Mouse (Mus musculus) frontal cortex, adult 2 months (tissue): Measurements from ENCODE around the gene Rcor1. TPM values are rescaled to one million over a fixed set of nuclear protein-coding genes. Genes with fewer than 3 reads are reported as not detected.

Source experiments
- DNase-seq, 2 experiments: peaks; one replicate each; pipeline ENCODE4 v3.0.0; 2022; ENCODE audit warnings: low spot score in 1 of 2; ENCODE audit errors: extremely low spot score in 1 of 2
- polyA plus RNA-seq: library from polyadenylated mRNA; depleted of rRNA; stranded (reverse); fragments of >200 nt; gene quantifications from 2 replicates; pipeline ENCODE4 v1.2.3, GENCODE M21; 2012

Gene Rcor1
- polyA plus RNA-seq, 1 experiment: 13.4 TPM

DNA sequence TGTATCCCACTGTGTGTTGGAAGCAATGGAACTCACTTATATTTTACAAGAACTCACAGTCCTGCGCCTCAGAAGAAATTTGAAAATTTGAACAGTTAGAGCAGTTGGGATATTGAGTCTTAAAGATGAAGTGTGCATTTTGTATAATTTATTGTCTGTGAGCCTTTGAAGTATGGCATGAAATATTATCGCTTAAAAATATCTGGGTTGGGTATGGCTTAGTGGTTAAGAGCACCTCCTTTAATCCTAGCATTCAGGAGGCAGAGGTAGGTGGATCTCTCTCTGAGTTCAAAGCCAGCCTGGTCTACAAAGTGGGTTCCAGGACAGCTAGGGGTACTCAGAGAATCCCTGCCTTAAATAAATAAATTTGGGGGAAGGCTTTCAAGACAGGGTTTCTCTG, 20.1 kb upstream of the Rcor1 start:
- no peak for DNase-seq

- DNase-seq: no peak
Observed at GRCm38 (mm10) chr12:111021138-111021537, 18.0 kb upstream of the Rcor1 start.

GRCm38 (mm10) chr12:111021577-111021976, 17.6 kb upstream of the Rcor1 start:
- DNase-seq: no peak

- no peak for DNase-seq
Observed at GRCm38 (mm10) chr12:111028176-111029167, 10.7 kb upstream of the Rcor1 start.

DNA sequence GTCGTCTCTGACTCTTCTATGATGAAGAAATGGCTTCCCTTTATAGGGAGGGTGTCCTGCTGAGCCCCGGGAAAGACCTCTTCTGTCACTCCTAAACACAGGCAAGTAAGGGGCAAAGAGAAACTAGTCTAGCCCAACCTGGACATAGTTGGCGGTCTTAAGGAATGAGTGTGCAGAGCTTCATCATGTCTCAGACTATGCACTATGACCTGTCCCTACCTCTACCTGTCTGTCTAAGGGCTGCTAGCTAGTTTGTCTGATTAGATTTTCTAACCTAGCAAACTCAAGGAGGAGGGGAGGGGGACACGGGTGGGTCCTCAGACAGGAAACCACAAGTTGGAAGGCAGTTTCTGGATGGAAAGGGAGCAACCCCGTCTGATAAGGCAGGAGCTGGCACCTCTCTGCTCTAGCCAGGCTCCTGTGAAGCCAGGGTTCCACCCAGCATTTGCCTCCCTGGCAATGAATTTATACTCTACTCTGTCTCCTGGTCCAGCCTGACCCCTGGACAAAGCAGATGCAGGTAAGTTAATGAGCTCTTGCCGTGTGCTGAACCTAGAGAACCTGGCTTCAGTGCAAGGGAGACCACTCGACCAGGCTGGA, 9.8 kb upstream of the Rcor1 start:
- DNase-seq: no peak

- no peak for DNase-seq
Observed at GRCm38 (mm10) chr12:111032839-111033238, 6.3 kb upstream of the Rcor1 start.

DNA sequence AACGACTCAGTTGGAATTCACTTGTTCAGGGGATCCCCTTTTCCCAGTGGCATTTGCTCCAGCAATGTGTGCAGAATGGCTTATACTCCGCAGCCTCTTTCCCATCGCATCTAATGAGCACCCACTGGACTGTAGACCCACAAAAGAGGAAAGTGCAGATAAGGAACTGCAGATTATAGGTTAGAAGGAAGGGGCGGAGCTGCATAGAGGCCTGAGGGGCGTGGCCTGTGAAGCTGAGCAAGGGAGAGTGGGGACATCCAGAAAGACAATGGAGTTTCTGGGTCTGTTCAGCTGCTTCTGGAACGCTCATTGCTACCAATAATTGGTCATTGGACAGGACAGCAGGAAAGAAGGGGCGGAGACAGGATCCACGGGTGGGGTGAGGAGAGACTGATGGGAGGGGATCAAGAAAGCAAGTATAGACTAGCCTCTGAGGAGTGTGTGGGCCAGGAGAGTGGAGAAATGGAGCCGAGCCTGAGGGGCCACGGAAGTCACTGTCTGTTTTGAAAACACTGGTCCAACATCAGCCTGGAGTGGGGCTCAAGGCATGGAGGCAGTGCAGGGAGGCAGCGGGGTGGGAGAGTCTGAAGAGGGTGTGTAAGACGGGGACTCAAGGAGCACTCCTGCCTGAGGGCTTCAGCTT, 3.8 kb upstream of the Rcor1 start:
- DNase-seq: no peak

DNA sequence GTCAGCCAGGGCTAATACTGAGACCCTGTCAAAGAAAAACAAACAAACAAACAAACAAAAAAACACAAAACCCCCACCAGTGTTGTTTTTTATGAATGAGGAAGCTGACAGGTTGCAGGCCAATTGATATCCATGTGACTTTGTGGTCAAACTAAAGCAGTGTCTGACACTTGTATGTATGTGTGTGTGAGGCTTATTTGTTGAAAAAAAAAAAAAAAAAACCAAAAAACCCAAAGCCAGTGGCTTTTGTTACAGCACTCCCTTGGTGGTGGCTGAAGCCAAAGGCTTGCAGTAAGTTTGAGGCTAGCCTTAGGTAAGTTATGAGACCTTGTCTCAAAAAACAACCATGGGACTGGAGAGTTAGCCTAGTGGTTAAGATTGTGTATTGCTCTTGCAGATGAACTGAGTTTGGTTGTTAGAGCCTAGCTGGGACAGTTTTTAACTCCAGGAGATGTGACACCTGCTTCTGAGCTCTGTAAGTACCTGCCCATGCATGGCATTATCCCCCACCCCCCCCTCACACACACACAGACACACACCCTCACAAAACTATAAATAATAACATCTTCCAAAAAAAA, 2.9 kb upstream of the Rcor1 start:
- DNase-seq: no peak

GRCm38 (mm10) chr12:111037241-111038180, 1.6 kb upstream of the Rcor1 start:
- no peak for DNase-seq

GRCm38 (mm10) chr12:111038231-111038975, 748 bp upstream of the Rcor1 start:
- DNase-seq: peak in 1 of 2 experiments; percentile 79

DNA sequence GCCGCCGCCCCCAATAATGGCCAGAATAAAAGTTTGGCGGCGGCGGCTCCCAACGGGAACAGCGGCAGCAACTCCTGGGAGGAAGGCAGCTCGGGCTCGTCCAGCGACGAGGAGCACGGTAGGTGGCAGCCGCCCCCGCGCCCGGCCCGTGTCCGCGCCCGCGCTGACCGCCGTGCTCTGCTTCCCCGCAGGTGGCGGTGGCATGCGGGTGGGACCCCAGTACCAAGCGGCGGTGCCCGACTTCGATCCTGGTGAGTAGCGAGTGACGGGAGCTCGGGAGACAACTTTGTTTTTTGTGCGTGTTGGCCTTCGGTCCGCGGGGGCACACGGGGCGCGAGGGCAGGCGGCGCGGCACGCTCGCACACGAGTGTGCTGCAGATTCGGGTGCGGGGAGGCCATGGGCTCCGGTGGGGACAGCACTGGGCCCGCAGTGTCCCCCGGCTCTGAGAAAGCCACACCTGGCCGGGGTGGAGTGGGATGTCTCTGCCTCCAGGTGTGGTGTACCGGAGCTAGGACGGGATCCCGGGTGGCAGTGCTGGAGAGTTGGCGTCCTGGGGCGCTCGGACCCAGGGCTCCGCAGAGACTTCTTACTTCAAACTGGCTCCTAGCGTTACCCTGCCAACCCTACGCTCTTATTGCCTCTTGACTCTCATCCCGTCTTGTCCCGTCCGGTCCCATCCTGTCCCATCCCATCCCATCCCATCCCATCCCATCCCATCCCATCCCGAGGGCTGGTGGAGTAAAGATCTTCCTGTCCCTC, 800 bp downstream of the Rcor1 start:
- peak in 1 of 2 experiments; percentile 13 for DNase-seq

DNA sequence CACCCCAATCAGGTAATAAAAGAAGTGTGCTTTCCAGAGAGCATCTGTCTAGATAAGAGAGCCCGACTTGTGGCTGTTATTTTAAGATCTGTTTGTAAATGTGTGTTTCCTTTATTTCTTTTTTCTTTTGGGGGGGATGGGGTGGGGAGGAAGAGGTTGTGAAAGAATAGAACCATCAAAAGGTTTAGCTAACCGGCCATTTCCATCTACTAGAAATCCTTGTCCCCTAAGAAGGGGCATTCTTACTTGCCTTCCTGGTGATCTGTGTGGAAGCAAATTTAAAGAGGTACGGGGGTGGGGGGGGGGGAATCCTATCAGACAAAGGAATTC, 1.3 kb downstream of the Rcor1 start:
- no peak for DNase-seq

DNA sequence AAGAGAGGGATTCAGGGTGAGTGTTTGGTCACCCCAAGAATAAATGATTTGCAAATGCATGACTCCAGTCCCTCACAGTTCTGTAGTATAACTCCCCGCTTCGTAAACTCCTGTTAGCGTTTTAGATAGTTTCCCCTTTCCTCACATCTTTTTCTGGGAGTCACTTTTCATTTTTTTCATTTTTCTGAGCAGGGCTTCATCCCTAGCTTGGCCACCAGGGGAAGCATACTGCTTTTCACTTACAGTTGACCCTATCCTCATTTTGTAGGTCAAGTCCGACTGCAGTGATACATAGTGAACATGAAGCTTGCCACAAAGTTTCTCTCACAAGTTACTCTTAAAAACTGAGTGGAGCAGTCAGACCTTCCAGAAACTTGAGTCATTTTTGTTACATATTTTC, 2.0 kb downstream of the Rcor1 start:
- peak in 1 of 2 experiments; percentile 25 for DNase-seq

DNA sequence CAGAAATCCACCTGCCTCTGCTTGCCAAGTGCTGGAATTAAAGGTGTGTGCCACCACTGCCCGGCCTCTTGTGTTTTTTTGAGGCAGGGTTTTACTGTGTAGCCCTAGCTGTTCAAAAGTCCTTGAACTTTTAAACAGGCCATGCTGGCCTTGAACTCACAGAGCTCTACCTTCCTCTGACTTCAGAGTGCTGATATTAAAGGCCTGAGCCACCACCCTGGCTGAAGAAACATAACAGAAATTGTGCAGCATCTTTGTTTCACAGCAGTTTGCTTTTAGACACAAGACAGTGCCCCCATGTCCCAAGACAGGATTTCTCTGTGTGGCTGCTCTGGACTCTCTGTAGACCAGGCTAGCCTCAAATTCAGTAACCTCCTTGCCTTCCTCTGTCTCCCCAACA, 3.2 kb downstream of the Rcor1 start:
- DNase-seq: no peak

DNA sequence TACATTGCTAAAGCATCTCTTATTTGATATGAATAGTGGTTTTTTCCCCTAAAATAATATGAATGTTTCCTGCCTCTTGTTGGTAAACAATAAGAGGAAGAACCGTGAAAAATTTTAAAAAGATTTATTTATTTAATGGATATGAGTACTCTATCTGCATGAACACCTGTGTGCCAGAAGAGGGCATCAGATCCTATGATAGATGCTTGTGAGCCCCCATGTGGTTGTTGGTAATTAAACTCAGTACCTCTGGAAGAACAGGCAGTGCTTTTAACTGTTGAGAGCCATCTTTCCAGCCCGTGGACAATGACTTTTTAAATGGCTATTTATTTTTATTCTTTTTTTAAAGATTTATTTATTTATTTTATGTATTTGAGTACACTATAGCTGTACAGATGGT, 5.7 kb downstream of the Rcor1 start:
- no peak for DNase-seq

DNA sequence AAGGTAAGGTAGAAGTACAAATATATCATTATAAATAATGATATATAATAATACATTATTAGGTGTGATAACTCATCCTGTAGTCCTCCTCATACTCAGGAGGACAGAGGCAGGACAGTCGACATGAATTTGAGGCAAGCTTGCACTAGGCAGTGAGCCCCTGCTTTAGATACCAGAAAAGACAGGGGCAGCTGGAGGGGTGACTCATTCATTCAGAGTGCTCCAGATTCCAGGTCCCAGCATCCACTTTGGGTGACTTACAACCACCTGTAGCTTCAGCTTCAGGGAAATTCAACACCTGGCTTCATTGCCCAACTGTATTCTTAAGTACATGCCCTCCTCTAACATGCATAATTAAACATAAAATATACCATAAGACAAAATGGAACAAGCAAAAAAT, 7.7 kb downstream of the Rcor1 start:
- DNase-seq: peak in 1 of 2 experiments; percentile 27

- DNase-seq: no peak
Observed at GRCm38 (mm10) chr12:111048201-111048600, 9.1 kb downstream of the Rcor1 start.

DNA sequence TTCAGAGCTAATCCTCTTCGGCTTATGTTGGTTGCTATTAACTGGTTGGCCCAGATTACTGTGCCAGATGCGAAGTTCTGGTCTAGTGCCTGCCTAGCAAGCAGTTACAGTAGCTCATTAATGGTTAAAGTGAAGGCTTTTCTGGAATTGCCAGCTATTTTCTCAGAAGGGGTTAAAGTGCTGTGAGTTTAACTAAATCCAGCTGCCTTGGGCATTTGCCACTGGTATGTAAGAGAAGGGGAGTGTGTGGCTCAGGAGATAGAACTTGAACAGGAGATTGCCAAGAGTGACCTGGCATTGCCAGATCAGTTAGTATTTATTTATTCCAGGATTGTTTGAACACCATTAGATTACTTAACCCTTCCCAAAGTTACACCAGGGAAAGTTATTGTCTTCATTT, 11.1 kb downstream of the Rcor1 start:
- no peak for DNase-seq

DNA sequence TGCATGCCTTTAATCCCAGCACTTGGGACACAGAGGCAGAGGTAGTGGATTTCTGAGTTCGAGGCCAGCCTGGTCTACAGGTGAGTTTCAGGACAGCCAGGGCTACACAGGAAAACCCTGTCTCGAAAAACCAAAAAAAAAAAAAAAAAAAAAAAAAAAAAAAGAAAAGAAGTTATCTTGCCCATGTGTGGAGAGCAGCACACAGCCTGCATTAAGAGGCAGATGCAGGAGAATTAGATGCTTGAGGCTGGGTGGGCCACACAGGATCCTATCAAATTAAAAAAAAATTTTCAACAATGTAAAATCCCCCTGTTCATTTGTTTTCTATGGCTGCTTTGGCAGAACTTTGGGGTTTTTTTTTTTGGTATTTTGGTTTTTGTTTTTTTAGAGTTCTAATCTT, 24.2 kb downstream of the Rcor1 start:
- DNase-seq: no peak
